Mouse (Mus musculus): Measurements from ENCODE around the gene Vmn2r17. TPM values are rescaled to one million over a fixed set of nuclear protein-coding genes. Genes with fewer than 3 reads are reported as not detected.

Vmn2r17 gene
- not detected for total RNA-seq (2021)
- long read RNA-seq, experiment 1, result 0 reads
- long read RNA-seq, experiment 2, result 0 reads

GRCm38 (mm10) chr5:109419388-109419787 is at the start of gene Vmn2r17:
TSS of gene Vmn2r17 (plus strand) at chr5:109419688.
- no peak for DNase-seq

- peak; percentile 40 for DNase-seq
These were observed 47.4 kb downstream of the Vmn2r17 start for GRCm38 (mm10) chr5:109466576-109467506.

GRCm38 (mm10) chr5:109506729-109507128 is 87.2 kb downstream of the Vmn2r17 start:
- DNase-seq, result peak; percentile 36

Other genes starting within 250 kb of the Vmn2r17 start
- gene Vmn2r13, start 227.5 kb upstream of the Vmn2r17 start, total RNA-seq (2021), result under 1 TPM; 0.09 to 0.12 TPM
- gene Vmn2r14, start 195.0 kb upstream of the Vmn2r17 start, total RNA-seq (2021), result not detected
- not detected for gene Vmn2r15, start 122.0 kb upstream of the Vmn2r17 start, total RNA-seq (2021)
- not detected for gene Vmn2r16, start 89.5 kb upstream of the Vmn2r17 start, total RNA-seq (2021)
- gene Crlf2, start 139.3 kb downstream of the Vmn2r17 start, total RNA-seq (2021), result 10 to 100 TPM; 23.1 to 25.9 TPM

Measured in adrenal gland, postnatal 10 days (tissue).